Mouse (Mus musculus): ENCODE results near the gene Jak3.

DNA sequence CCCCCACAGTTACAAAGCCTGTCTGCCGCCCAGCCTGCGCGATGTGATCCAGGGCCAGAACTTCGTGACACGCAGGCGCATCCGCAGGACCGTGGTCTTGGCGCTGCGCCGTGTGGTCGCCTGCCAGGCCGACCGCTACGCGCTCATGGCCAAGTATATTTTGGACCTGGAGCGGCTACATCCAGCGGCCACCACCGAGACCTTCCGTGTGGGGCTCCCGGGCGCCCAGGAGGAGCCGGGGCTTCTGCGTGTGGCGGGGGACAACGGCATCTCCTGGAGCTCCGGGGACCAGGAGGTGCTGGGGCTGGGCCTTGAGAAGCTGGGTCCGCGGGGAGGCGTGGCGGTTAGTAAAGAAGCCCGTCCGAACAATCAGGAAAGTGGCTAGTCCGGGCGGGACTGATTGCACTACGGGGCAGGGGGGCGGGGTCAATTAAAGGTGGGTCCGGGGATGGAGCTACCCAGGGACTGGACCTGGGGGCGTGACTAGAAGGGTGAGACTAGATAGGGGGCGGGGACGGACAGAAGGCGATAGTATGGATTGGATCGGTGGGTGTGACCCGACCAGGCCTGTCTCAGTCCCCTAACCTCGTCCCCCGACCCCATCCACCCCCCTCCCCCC lies 3.6 kb downstream of the Jak3 start:
- TF ChIP-seq POLR2A (IDR thresholded peaks at IDR 0.05; ENCODE audit: borderline replicate concordance, extremely low read depth, insufficient read depth, insufficient read length, poor library complexity, severe bottlenecking) (no peak), CTCF (IDR thresholded peaks at IDR 0.05; ENCODE audit: borderline replicate concordance, extremely low read depth, insufficient read depth, insufficient read length) (no peak)

Measured in brain, embryonic 14.5 days (tissue).